Mouse (Mus musculus): ENCODE measurements around the gene Rufy2. TPM values are rescaled to one million over a fixed set of nuclear protein-coding genes. Genes with fewer than 3 reads are reported as not detected.

Rufy2 gene
- 10 to 100 TPM; 68.9 to 74.6 TPM for total RNA-seq (2021)
- long read RNA-seq, experiment 1, full-length matches to known transcripts = 25 of 46 reads
- long read RNA-seq, experiment 1, partial matches to known transcripts = 5 of 46 reads
- long read RNA-seq, experiment 1, other reads (novel, unspliced or antisense) = 16 of 46 reads
- long read RNA-seq, experiment 2, full-length matches to known transcripts = 19 of 48 reads
- long read RNA-seq, experiment 2, partial matches to known transcripts = 12 of 48 reads
- long read RNA-seq, experiment 2, other reads (novel, unspliced or antisense) = 17 of 48 reads

DNA sequence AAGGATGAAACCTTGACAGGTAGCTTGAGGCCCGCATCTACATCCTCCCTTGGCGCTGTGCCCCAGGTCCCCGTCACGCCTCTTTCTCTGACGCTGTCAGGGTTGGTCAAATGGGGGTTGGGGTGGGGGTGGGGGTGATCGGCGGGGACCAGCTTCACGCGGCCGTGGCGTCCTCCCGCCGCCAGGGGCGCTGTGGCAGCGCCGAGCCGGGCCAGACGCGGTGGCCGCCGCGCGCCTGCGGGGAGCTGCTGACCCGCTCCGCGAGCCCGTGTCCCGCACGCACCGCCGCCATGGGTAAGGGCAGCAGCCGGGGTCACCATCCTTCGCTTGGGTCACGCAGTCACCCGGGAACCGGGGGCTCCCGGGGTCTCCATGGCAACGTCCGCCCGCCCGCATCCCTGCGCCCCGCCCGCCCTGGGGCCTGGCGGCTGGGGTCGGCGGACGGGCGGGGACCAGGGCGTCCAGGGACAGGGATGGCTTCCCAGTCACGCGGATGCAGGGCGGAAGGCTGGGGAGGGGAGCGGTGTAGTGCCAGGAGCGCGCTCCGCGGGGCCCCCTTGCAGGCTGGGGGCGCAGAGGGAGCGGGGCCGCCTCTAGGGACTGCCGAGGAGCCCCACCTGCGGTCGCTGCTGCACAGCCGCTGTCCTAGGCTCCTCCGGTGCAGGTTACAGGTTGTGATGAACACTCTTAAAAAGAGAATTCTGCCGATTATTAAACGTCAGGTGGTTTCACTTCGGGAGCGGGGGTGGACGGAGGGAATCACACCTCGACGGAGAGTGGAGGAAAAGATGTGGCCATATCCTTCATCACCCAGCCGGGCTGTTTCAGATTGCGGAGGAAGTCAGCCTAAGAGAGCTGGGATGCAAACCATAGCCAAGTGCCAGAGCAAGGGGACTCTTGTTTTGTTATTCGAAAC, at the start of gene Rufy2:
Rufy2 (plus strand) TSS at position 185 of the 916 bp plus-strand sequence.
- peak; percentile 87 to 89 for DNase-seq (ENCODE audit: low spot score in 2 of 2)

DNA sequence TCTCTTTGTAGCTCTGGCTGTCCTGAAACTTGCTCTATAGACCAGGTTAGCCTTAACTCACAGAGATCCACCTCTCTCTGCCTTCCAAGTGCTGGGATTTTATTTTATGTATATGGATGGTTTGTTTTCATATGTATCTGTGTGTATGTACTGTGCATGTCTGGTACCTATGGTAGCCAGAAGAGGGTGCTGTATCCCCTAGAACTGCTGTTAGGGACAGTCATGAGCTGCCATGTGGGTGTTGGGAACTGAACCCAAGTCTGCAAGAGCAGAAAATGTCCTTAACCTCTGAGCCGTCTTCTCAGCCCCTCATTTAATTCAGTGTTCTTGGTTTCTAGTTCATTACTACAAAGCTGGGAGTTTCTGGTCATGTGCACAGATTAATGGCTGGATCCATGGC, 47.6 kb upstream of the Rufy2 start:
- no peak for DNase-seq (ENCODE audit: low spot score in 2 of 2)

DNA sequence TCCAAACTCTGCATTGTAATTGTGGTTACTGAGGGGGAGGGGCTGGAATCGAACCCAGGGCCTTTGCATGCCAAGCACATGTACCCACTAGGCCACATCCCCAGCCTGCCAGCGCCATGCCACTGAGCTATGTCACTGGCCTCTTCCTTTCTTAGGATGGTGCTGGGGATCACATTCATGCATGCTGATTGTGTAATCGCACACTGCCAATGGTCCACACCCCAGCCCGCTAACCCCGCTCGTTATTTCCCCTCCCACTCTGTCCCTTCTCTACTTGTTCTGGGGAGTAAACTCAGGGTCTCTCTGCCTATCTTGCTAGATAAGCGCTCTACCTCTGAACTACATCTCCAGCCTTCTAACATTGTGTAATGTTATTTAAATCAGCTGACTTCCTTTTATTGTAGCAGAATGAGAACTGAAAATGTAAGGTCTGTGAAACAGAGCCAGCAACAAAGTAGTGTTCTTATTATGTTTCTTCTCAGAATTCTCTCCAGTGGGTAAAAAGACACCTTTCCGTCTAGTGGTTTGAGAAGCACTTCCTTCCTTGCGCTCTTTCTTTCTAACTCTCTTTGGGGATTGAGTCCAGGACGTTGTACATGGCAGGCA, 34.9 kb upstream of the Rufy2 start:
- DNase-seq (ENCODE audit: low spot score in 2 of 2) = no peak

DNA sequence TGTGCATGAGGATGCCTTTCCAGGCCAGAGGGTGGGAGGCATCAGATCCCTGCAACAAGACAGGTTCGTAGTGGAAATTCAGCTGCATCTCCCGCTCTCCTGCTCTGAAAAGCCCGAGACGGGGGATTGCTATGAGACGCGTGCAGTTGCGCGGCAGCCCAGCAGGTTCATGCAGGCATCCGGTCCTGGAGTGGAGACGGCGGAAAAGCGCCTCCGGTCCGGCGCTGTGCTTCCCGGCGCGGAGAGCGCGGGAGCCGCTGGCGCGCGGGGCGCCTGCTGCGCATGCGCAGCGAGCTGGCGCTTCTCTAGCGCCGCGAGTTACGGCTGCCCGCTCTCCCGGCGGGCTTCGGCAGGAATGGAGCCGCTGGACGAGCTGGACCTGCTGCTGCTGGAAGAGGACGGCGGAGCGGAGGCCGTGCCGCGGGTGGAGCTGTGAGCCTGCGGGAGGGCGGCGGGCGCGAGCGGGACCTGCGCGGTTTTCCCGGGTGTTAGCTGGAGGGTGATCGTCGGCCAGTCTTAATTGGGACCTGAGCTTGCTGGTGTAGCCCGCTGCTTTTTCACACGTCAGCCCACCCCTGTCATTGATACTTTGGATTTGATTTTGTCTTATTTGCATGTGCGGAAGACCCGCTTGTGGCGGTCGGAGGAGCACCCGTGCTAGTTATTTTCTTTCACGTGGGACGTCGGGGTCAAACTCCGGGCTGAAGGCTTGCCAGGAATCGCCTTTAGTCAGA, 33.1 kb upstream of the Rufy2 start, which contains the start of gene Dna2:
Dna2 (plus strand) TSS at position 289 of the 734 bp plus-strand sequence.
- DNase-seq (ENCODE audit: low spot score in 2 of 2) = peak; percentile 69 to 71

DNA sequence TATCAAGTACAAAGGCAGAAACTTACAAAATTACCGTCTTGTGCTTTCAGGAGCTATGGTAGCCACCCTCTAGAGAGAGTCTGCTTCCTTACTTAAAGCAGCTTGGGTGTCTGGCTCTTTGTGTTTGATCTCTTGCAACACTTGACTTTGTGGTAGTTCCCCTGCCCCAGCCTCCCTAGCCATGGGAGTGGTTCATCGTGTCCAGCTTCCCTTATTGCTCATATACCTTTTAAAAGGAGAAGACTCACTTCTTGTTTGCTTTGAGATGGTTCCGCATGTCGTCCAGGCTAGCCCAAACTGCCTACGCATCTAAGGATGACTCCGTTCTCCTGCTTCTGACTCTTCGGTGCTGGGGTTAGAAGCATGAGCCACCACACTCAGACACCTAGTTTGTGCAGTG, 31.5 kb upstream of the Rufy2 start:
- no peak for DNase-seq (ENCODE audit: low spot score in 2 of 2)

DNA sequence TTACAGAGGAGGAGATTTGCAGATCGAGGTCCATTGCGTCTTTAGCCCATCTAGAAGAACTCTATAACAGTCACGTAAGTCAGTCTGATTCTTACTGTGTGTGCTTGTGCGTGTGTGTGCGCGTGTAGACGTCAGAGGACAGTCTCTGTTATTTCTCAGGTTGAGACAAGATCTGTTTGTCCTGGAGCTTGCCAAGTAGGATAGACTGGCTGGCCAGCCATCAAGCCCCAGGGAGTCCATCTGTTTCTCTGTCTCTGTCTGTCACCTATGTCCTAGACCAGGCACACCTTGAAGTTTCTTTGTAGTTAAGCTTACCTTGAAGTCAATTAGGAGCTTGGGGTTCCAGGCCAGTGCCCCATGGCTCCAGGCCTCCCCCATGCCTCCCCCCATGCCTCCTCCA, 16.1 kb upstream of the Rufy2 start:
- DNase-seq (ENCODE audit: low spot score in 2 of 2) = no peak

DNA sequence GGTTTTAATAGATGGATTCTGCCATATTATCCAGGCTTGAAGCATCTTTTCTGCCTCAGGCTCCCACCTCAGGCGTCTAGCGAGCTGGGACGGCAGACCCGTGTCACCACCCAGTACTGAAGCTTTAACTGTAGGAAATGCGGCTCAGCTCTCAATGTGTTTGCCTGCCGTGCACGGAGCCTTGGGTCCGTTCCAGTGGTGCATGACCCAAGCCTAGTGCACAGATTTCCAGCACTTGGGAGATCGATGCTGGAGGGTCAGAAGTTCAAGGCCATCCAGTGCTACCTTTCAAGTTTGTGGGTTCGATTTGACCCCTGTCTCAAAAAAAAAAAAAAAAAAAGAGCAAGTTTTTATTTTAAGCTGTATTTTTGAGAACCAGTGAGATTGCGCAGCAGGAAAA, 14.2 kb upstream of the Rufy2 start:
- DNase-seq (ENCODE audit: low spot score in 2 of 2) = no peak

DNA sequence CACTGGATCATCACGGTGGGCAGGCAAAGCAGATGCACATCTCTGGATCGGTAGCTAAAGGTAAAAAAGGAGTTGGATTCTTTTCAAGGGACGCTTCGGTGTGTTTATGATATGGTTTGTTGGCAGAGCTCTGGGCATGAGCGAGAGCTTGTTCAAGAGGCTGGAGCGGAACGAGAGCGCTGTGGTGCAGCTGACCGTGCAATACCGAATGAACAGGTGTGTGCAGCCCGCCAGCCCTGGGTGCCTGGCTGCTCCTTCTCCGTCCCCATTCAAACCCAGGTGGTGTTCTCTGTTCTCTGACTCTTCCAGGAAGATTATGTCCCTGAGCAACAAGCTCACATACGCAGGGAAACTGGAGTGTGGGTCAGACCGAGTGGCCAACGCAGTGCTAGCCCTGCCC, 13.7 kb upstream of the Rufy2 start:
- no peak for DNase-seq (ENCODE audit: low spot score in 2 of 2)

DNA sequence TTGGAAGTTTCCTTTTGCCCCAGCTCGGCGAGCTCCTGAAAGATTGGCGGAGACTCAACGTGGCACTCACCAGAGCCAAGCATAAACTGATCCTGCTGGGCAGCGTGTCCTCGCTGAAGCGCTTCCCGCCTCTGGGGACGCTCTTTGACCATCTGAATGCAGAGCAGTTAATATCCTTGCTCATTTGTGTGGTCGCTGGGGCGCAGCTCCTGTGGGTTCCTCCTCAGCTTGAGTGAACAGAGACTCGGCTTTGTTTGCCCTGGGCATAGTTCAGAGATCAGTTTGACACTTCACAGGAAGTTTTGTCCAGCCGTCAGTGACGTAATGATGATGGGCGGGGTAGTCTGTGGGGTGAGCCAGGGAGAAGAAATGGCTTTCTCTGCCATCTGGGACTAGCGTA, 8.2 kb upstream of the Rufy2 start:
- DNase-seq (ENCODE audit: low spot score in 2 of 2) = no peak

DNA sequence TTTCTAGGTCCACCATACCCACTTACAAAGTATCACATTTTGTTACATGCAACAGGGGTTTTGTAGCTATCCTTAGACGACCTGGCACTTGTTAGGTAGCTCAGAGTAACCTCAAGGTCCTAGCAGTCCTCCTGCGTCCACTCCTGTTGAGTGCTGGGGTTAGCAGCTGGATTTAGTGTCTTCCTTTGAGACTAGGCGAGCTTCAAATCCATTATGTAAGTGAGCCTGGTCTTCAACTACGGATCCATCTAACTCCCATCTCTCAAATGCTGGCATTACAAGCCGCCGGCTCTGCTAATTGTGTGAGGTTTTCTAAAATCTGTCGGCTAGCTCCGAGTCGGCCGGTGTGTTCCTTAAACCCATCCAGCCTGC, 370 bp upstream of the Rufy2 start:
- no peak for DNase-seq (ENCODE audit: low spot score in 2 of 2)

DNA sequence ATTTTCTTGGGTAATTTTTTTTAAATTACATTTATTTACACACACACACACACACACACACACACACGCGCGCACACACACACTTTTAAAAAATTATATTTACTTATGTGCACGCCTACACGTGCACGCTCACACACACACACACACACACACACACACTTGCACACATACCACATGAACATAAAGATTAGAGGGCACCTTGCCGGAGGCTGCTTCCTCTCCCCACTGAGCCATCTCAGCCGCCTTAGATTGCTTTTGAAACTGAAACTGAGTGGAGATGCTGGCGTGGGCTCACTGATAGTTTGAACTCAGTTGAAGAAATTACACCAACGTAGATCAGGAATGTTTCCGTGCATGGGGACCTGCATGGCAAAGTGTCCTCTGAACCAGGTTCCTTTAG, 4.0 kb downstream of the Rufy2 start:
- DNase-seq (ENCODE audit: low spot score in 2 of 2) = no peak

DNA sequence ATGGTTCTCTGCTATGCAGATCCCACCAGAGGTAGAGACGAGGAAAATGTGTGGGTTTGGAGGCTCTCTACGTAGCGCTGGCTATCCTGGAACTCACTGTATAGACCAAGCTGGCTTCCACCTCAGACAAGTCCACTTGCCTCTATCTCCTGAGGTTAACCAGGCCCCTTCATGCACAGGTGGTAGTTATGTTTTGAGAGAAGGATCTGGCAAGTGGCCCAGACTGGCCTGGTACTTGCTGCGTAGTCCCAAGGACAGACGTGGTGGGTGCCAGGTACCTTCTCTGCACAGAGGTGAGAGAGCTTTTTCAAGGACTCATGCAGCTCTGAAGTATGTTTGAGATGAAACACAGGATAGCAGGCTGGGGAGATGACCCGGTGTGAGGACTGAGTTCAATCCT, 4.5 kb downstream of the Rufy2 start:
- no peak for DNase-seq (ENCODE audit: low spot score in 2 of 2)

DNA sequence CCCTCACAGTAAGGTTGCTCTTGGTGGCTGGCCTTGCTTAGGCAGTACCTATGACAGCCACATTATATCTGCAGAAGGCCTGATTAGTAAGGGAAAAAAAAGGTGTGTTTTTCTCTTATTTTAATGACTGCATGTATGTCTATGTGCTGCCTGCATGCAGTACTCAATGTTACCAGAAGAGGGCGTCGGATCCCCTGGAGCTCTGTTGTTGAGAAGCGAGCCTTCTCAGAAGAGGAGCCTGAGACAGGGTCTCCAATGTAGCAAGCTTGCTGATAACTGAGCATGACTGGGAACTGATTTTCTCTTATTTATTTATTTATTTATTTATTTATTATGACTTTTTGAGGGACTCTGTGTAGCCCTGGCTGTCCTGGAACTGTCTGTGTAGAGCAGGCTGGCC, 7.3 kb downstream of the Rufy2 start:
- no peak for DNase-seq (ENCODE audit: low spot score in 2 of 2)

DNA sequence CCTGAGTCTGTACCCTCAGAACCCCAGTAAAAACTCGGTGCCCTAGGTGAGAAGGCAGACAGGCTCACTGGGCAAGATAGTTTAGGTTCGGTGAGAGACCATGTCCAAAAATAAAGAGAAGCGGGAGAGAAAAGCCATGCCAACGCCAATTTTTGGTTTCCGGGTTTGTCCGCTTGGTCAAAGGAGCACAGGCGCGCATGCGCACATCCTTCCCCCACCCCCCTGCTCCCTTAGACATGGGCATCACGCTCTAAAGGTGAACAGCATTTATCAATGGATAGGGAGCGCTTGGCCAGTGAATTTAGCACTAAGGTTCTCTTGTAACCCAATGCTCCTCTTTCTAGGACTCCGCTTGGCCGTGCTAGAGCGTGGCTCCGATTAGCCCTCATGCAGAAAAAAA, 10.6 kb downstream of the Rufy2 start:
- no peak for DNase-seq (ENCODE audit: low spot score in 2 of 2)

DNA sequence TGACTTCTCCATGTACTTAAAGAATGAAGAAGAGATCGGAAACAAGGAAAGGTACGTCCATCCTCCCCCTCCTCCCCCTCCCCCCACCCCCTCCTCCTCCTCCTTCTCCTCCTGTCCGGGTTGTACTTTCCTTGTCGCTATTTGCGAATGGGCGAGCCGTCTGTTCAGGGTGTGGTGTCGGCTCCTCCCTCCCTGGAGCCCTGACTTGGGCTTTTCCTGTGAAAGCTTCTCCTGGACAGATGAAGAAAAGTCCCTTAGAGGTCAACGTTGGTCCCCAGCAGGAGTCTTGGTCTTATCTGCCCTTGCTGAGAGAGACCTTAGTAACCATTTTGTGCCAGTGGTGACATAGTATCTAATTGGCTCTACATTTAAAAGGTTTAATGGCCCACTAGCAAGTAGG, 14.0 kb downstream of the Rufy2 start:
- DNase-seq (ENCODE audit: low spot score in 2 of 2) = no peak

DNA sequence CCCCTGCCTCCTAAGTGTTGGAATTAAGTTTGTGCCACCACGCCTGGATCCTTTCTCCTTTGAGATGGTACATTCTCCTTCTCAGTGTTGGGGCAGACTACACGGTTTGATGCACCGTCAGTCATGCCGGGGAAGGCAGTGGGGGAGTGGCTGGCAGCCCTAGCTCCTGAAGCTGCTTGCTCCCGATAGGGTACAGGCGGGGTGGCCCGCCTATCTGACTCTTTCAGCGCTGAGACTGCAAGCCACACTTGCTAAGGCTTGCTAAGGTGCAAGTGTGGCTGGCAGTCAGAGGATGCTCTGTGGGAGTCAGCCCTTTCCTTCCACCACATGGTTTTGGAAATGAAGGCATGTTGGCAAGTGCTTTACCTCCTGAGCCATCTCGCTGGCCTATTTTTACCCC, 20.6 kb downstream of the Rufy2 start:
- no peak for DNase-seq (ENCODE audit: low spot score in 2 of 2)

DNA sequence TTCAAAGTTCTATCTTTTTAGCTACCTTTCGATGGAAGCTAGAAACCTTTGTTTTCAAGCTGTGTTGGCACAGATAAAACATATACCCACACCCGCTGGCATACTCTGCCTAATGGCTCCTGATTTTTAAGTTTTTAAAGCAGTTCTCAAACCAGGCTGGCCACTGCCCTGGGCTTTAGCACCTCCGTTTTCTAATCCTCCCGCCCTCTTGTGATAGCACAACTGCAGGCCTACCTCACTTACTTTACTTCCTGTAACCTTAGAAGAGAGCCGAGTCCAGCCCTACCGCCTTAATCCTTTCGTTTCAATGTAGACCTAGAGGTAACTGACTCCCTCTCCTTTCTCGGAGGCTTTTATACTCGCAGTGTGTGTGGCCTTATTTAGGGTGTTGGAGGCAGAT, 23.2 kb downstream of the Rufy2 start:
- DNase-seq (ENCODE audit: low spot score in 2 of 2) = no peak

DNA sequence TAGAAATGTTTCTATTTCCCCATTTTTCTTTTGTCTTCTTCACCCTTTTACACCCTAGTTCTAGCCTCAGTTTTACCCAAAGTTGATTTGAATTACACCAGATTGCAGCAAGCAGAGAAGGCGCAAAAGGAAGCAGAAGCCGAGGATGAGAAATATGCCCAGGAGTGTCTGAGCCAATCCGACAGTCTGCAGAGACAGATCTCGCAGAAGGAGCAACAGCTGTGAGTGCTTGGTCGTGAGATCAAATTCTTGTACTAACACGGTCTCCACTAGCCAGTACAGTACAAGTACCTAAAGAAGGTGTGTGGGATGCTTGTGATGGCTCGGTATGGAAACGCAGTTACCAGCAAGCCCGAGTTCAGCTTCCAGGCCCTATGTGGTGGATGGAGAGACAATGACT, 24.5 kb downstream of the Rufy2 start:
- peak in 1 of 2 experiments; percentile 39 for DNase-seq (ENCODE audit: low spot score in 2 of 2)

DNA sequence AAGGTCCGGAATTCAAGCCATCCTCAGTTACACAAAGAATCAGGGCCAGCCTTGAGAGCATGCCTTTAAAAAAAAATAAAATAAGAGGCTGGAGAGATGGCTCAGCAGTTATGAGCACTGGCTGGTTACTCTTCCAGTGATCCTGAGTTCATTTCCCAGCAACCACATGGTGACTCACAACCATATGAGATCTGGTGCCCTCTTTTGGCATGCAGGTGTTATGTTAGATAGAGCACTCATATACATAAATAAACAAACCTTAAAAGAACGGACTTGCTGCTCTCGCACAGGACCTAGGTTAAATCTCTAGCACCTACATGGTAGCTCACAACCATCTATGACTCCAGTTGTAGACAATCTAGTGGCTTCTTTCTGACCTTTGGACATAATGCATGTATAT, 28.2 kb downstream of the Rufy2 start:
- no peak for DNase-seq (ENCODE audit: low spot score in 2 of 2)

DNA sequence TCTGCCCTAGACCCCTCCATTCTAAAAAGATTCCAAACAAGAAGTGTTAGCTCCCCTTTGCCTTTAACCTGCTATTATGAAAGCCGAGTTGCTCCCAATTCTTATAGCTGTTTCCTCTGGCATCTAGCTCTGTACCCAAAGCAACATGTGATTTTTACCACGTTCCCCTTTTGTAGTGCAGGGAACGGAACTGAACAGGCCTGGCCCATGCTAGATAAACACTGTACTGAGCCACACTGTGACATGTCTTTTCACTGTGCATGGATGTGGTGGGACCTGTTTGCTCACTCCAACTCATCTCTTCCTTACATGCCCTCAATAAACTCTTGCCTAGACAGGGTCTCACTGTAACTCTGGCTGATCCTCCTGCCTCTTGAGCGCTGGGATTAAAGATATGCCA, 30.2 kb downstream of the Rufy2 start:
- no peak for DNase-seq (ENCODE audit: low spot score in 2 of 2)

DNA sequence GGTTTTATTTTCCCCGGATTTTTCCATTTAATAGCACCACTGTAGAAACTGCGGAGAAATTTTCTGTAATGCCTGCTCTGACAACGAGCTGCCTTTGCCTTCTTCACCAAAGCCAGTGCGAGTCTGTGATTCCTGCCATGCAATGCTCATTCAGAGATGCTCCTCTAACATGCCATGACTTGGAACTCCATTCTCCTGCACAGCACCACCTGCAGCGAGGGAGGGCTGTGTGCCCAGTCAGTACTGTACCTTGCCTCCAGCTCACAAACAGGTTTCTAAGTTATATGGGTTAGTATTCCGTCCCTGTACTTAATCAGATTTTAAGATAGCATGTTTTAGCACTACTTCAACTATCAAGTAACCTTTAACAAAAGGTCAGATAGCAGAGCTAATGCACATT, 31.5 kb downstream of the Rufy2 start:
- DNase-seq (ENCODE audit: low spot score in 2 of 2) = no peak

DNA sequence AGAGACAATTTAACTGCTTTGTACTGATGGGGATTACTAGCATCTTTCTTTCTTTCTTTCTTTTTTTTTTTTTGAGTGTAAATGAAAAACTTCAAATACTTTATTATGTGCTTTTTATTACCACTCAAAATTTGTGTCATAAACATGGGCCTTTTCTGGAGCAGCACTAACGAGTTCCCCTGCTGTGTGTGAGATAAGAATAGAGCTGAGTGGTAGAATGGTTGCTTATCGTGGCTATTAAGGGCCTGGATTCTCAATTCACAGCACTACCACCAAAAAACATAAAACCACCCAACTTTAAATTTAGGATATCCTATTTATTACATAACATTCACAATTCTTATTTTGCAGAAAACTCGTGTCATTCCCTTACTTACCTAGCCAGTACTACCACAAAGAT, 33.5 kb downstream of the Rufy2 start:
- no peak for DNase-seq (ENCODE audit: low spot score in 2 of 2)
